Mouse (Mus musculus) cortical plate, adult 2 months (tissue): ENCODE data around the gene Tcf15. TPM values are rescaled to one million over a fixed set of nuclear protein-coding genes. Genes with fewer than 3 reads are reported as not detected.

Experiments
- H3K27ac ChIP-seq: fragments of 200-500 bp; 2 replicates; pipeline ENCODE4 v1.5.1; 2012; ENCODE audit warnings: low read length, control low read depth, inconsistent platforms; ENCODE audit not compliant: insufficient read depth
- H3K4me1 ChIP-seq: fragments of 200-500 bp; 2 replicates; pipeline ENCODE4 v1.6.1; 2011; ENCODE audit warnings: low read length; ENCODE audit not compliant: control insufficient read depth, insufficient read depth
- H3K4me3 ChIP-seq: fragments of 200-500 bp; 2 replicates; pipeline ENCODE4 v1.5.1; 2011; ENCODE audit warnings: mild to moderate bottlenecking, low read length, control low read depth; ENCODE audit not compliant: insufficient read depth
- CTCF ChIP-seq: fragments of 200-500 bp; IDR thresholded peaks from 2 replicates; pipeline ENCODE4 v1.5.1; 2011; ENCODE audit warnings: mild to moderate bottlenecking, control low read depth, low read length; ENCODE audit not compliant: insufficient read depth; ENCODE audit errors: extremely low read depth
- POLR2A ChIP-seq: fragments of 200-500 bp; IDR thresholded peaks from 2 replicates; pipeline ENCODE4 v1.6.1; 2011; ENCODE audit warnings: mild to moderate bottlenecking, low read length, control low read depth; ENCODE audit not compliant: insufficient read depth; ENCODE audit errors: extremely low read depth
- polyA plus RNA-seq: library from polyadenylated mRNA; depleted of rRNA; stranded (reverse); fragments of >200 nt; gene quantifications from 2 replicates; pipeline ENCODE4 v1.2.3, GENCODE M21; 2012

The Tcf15 gene
- polyA plus RNA-seq, 1 experiment = 1.0 TPM

- TF ChIP-seq CTCF (no peak), POLR2A (no peak)
- Histone ChIP-seq H3K4me1 (peaks cover 3% of the 10 kb centered on the region), H3K4me3 (no peak overlapping the region), H3K27ac (no peak overlapping the region)
These were observed 790 bp upstream of the Tcf15 start for GRCm38 (mm10) chr2:152142571-152142970.

GRCm38 (mm10) chr2:152144158-152144450 lies 743 bp downstream of the Tcf15 start:
- Histone ChIP-seq H3K27ac (no peak overlapping the region), H3K4me1 (peaks cover 3% of the 10 kb centered on the region), H3K4me3 (no peak overlapping the region)
- TF ChIP-seq CTCF (no peak), POLR2A (no peak)

- H3K4me3 ChIP-seq = no peak overlapping the region
- no peak overlapping the region for H3K27ac ChIP-seq
- TF ChIP-seq POLR2A = no peak
- TF ChIP-seq CTCF = no peak
- H3K4me1 ChIP-seq = no peaks in the 10 kb centered on the region
These were observed 1.1 kb downstream of the Tcf15 start for GRCm38 (mm10) chr2:152144501-152144900.

- TF ChIP-seq CTCF (no peak), POLR2A (no peak)
- no peaks in the 10 kb centered on the region for H3K4me1 ChIP-seq
- H3K4me3 ChIP-seq = no peak overlapping the region
These were observed 2.4 kb downstream of the Tcf15 start for GRCm38 (mm10) chr2:152145711-152146110.

GRCm38 (mm10) chr2:152147079-152147478 lies 3.7 kb downstream of the Tcf15 start:
- no peaks in the 10 kb centered on the region for H3K4me1 ChIP-seq
- TF ChIP-seq CTCF = no peak
- TF ChIP-seq POLR2A = no peak
- no peak overlapping the region for H3K27ac ChIP-seq
- H3K4me3 ChIP-seq = no peak overlapping the region

More at GRCm38 (mm10) chr2:152145711-152146110, 2.4 kb downstream of the Tcf15 start:
- H3K27ac ChIP-seq = no peak overlapping the region

- H3K4me3 ChIP-seq = no peak overlapping the region
- H3K27ac ChIP-seq = no peak overlapping the region
- no peak for TF ChIP-seq POLR2A
- no peak for TF ChIP-seq CTCF
- no peaks in the 10 kb centered on the region for H3K4me1 ChIP-seq
These were observed 5.3 kb downstream of the Tcf15 start for GRCm38 (mm10) chr2:152148675-152149074.

GRCm38 (mm10) chr2:152149891-152150290 lies 6.5 kb downstream of the Tcf15 start:
- no peak for TF ChIP-seq POLR2A
- no peak for TF ChIP-seq CTCF
- no peak overlapping the region for H3K27ac ChIP-seq
- no peaks in the 10 kb centered on the region for H3K4me1 ChIP-seq
- H3K4me3 ChIP-seq = no peak overlapping the region

GRCm38 (mm10) chr2:152150373-152150772 lies 7.0 kb downstream of the Tcf15 start:
- Histone ChIP-seq H3K27ac (no peak overlapping the region), H3K4me3 (no peak overlapping the region), H3K4me1 (no peaks in the 10 kb centered on the region)
- TF ChIP-seq CTCF (no peak), POLR2A (no peak)

GRCm38 (mm10) chr2:152153361-152153760 lies 10.0 kb downstream of the Tcf15 start:
- H3K4me1 ChIP-seq = no peaks in the 10 kb centered on the region

GRCm38 (mm10) chr2:152155414-152156208 lies 12.2 kb downstream of the Tcf15 start:
- TF ChIP-seq CTCF (no peak), POLR2A (no peak)
- Histone ChIP-seq H3K4me3 (no peak overlapping the region), H3K27ac (no peak overlapping the region), H3K4me1 (no peaks in the 10 kb centered on the region)

More at GRCm38 (mm10) chr2:152153361-152153760, 10.0 kb downstream of the Tcf15 start:
- no peak overlapping the region for H3K4me3 ChIP-seq
- TF ChIP-seq CTCF (no peak), POLR2A (no peak)
- H3K27ac ChIP-seq = no peak overlapping the region
